Mouse (Mus musculus): ENCODE data around the gene Gm11111. TPM values are rescaled to one million over a fixed set of nuclear protein-coding genes. Genes with fewer than 3 reads are reported as not detected.
"Not testable (repeated sequence)": the region's sequence is repeated elsewhere in the genome, so short reads cannot be mapped to it uniquely, and the experiment has no call there.

Gm11111 gene
- polyA plus RNA-seq, 1 experiment from 2014 or later: not detected

- no peak overlapping the region for H3K9ac ChIP-seq (ENCODE audit: low read depth, low read length)
- DNase-seq (ENCODE audit: low spot score) (no peak), ATAC-seq (ENCODE audit: low FRiP score) (no peak)
- 65% methylated on average over 12 of the region's 12 CpGs for WGBS
- H3K36me3 ChIP-seq (ENCODE audit: control insufficient read depth, insufficient read depth, low read length): no peaks in the 10 kb centered on the region
- no peaks in the 10 kb centered on the region for H3K4me1 ChIP-seq (replicated peaks; ENCODE audit: control insufficient read depth, insufficient read depth, low read length)
- no peak overlapping the region for H3K4me2 ChIP-seq (replicated peaks; ENCODE audit: low read depth, low read length)
- H3K9me3 ChIP-seq (ENCODE audit: control insufficient read depth, low read length): no peaks in the 10 kb centered on the region
- no peaks in the 10 kb centered on the region for H3K27me3 ChIP-seq (ENCODE audit: control insufficient read depth, insufficient read depth, low read length)
- no peak overlapping the region for H3K4me3 ChIP-seq (ENCODE audit: low read depth, low read length)
- no peak overlapping the region for H3K27ac ChIP-seq (ENCODE audit: low read depth, low read length)
These were observed 22.4 kb downstream of the Gm11111 start for GRCm38 (mm10) chr5:98574711-98575470.

GRCm38 (mm10) chr5:98575471-98575834 lies 23.0 kb downstream of the Gm11111 start:
- H3K9me3 ChIP-seq (ENCODE audit: control insufficient read depth, low read length): no peaks in the 10 kb centered on the region
- H3K4me2 ChIP-seq (replicated peaks; ENCODE audit: low read depth, low read length): no peak overlapping the region
- H3K36me3 ChIP-seq (ENCODE audit: control insufficient read depth, insufficient read depth, low read length): no peaks in the 10 kb centered on the region
- ATAC-seq (ENCODE audit: low FRiP score): no peak
- no peak overlapping the region for H3K9ac ChIP-seq (ENCODE audit: low read depth, low read length)
- no peaks in the 10 kb centered on the region for H3K4me1 ChIP-seq (replicated peaks; ENCODE audit: control insufficient read depth, insufficient read depth, low read length)
- no peak overlapping the region for H3K4me3 ChIP-seq (ENCODE audit: low read depth, low read length)
- DNase-seq (ENCODE audit: low spot score): no peak
- no peaks in the 10 kb centered on the region for H3K27me3 ChIP-seq (ENCODE audit: control insufficient read depth, insufficient read depth, low read length)
- H3K27ac ChIP-seq (ENCODE audit: low read depth, low read length): no peak overlapping the region
- WGBS: 76% methylated on average over 4 of the region's 4 CpGs

GRCm38 (mm10) chr5:98576538-98576937 lies 24.0 kb downstream of the Gm11111 start:
- not testable (repeated sequence) for H3K9me3 ChIP-seq (ENCODE audit: control insufficient read depth, low read length); H3K4me1 ChIP-seq (replicated peaks; ENCODE audit: control insufficient read depth, insufficient read depth, low read length); H3K9ac ChIP-seq (ENCODE audit: low read depth, low read length); H3K4me2 ChIP-seq (replicated peaks; ENCODE audit: low read depth, low read length); ATAC-seq (ENCODE audit: low FRiP score); H3K27me3 ChIP-seq (ENCODE audit: control insufficient read depth, insufficient read depth, low read length); H3K4me3 ChIP-seq (ENCODE audit: low read depth, low read length); H3K36me3 ChIP-seq (ENCODE audit: control insufficient read depth, insufficient read depth, low read length); H3K27ac ChIP-seq (ENCODE audit: low read depth, low read length); DNase-seq (ENCODE audit: low spot score)
- 89% methylated on average over 6 of the region's 6 CpGs for WGBS

GRCm38 (mm10) chr5:98578398-98578797 lies 25.9 kb downstream of the Gm11111 start:
- Histone ChIP-seq H3K36me3 (ENCODE audit: control insufficient read depth, insufficient read depth, low read length) (no peaks in the 10 kb centered on the region), H3K4me2 (replicated peaks; ENCODE audit: low read depth, low read length) (no peak overlapping the region), H3K27me3 (ENCODE audit: control insufficient read depth, insufficient read depth, low read length) (no peaks in the 10 kb centered on the region), H3K27ac (ENCODE audit: low read depth, low read length) (no peak overlapping the region), H3K4me1 (replicated peaks; ENCODE audit: control insufficient read depth, insufficient read depth, low read length) (no peaks in the 10 kb centered on the region), H3K4me3 (ENCODE audit: low read depth, low read length) (no peak overlapping the region), H3K9me3 (ENCODE audit: control insufficient read depth, low read length) (no peaks in the 10 kb centered on the region), H3K9ac (ENCODE audit: low read depth, low read length) (no peak overlapping the region)
- ATAC-seq (ENCODE audit: low FRiP score) (no peak), DNase-seq (ENCODE audit: low spot score) (no peak)
- 88% methylated on average over 2 of the region's 2 CpGs for WGBS

GRCm38 (mm10) chr5:98580811-98581210 lies 28.3 kb downstream of the Gm11111 start:
- Histone ChIP-seq H3K27ac (ENCODE audit: low read depth, low read length) (no peak overlapping the region), H3K9ac (ENCODE audit: low read depth, low read length) (no peak overlapping the region), H3K4me2 (replicated peaks; ENCODE audit: low read depth, low read length) (no peak overlapping the region), H3K36me3 (ENCODE audit: control insufficient read depth, insufficient read depth, low read length) (no peaks in the 10 kb centered on the region), H3K4me1 (replicated peaks; ENCODE audit: control insufficient read depth, insufficient read depth, low read length) (no peaks in the 10 kb centered on the region), H3K4me3 (ENCODE audit: low read depth, low read length) (no peak overlapping the region), H3K27me3 (ENCODE audit: control insufficient read depth, insufficient read depth, low read length) (no peaks in the 10 kb centered on the region), H3K9me3 (ENCODE audit: control insufficient read depth, low read length) (no peaks in the 10 kb centered on the region)
- no peak for ATAC-seq (ENCODE audit: low FRiP score)
- 83% methylated on average over 5 of the region's 5 CpGs for WGBS
- DNase-seq (ENCODE audit: low spot score): no peak

- ATAC-seq (ENCODE audit: low FRiP score): no peak
- WGBS: 89% methylated on average over 3 of the region's 3 CpGs
- Histone ChIP-seq H3K9ac (ENCODE audit: low read depth, low read length) (no peak overlapping the region), H3K27ac (ENCODE audit: low read depth, low read length) (no peak overlapping the region), H3K4me1 (replicated peaks; ENCODE audit: control insufficient read depth, insufficient read depth, low read length) (no peaks in the 10 kb centered on the region), H3K36me3 (ENCODE audit: control insufficient read depth, insufficient read depth, low read length) (no peaks in the 10 kb centered on the region), H3K4me2 (replicated peaks; ENCODE audit: low read depth, low read length) (no peak overlapping the region), H3K9me3 (ENCODE audit: control insufficient read depth, low read length) (no peaks in the 10 kb centered on the region), H3K4me3 (ENCODE audit: low read depth, low read length) (no peak overlapping the region), H3K27me3 (ENCODE audit: control insufficient read depth, insufficient read depth, low read length) (no peaks in the 10 kb centered on the region)
- no peak for DNase-seq (ENCODE audit: low spot score)
These were observed 29.6 kb downstream of the Gm11111 start for GRCm38 (mm10) chr5:98582051-98582450.

GRCm38 (mm10) chr5:98585915-98586314 lies 33.4 kb downstream of the Gm11111 start:
- Histone ChIP-seq H3K27ac (ENCODE audit: low read depth, low read length) (no peak overlapping the region), H3K4me1 (replicated peaks; ENCODE audit: control insufficient read depth, insufficient read depth, low read length) (no peaks in the 10 kb centered on the region), H3K9ac (ENCODE audit: low read depth, low read length) (no peak overlapping the region), H3K36me3 (ENCODE audit: control insufficient read depth, insufficient read depth, low read length) (no peaks in the 10 kb centered on the region), H3K9me3 (ENCODE audit: control insufficient read depth, low read length) (no peaks in the 10 kb centered on the region), H3K4me3 (ENCODE audit: low read depth, low read length) (no peak overlapping the region), H3K27me3 (ENCODE audit: control insufficient read depth, insufficient read depth, low read length) (no peaks in the 10 kb centered on the region), H3K4me2 (replicated peaks; ENCODE audit: low read depth, low read length) (no peak overlapping the region)
- ATAC-seq (ENCODE audit: low FRiP score) (no peak), DNase-seq (ENCODE audit: low spot score) (no peak)

Other genes starting within 250 kb of the Gm11111 start
- 1.1 and 2.2 TPM in 2 replicates for gene Cfap299, start 223.4 kb upstream of the Gm11111 start, polyA plus RNA-seq (2014; fragmentation: Nextera tagmentation; extraction: Ambion mirVana)